Mouse (Mus musculus) neural tube, embryonic 14.5 days (tissue): ENCODE results near the gene Pla2g2c. TPM values are rescaled to one million over a fixed set of nuclear protein-coding genes. Genes with fewer than 3 reads are reported as not detected.

Source experiments
- polyA plus RNA-seq: library from polyadenylated mRNA; unstranded; fragments of >200 nt; fragmentation: Nextera tagmentation; extraction: Ambion mirVana; gene quantifications from 2 replicates; pipeline ENCODE4 v1.2.1, GENCODE M21; 2014

Gene Pla2g2c
- polyA plus RNA-seq, 1 experiment from 2014 or later = 0.35 TPM

Other genes with a start within 250 kb of the Pla2g2c start
- 0.59 and 0.80 TPM in 2 replicates for gene Vwa5b1, start 88.9 kb upstream of the Pla2g2c start, polyA plus RNA-seq
- gene Ubxn10, start 12.4 kb downstream of the Pla2g2c start, polyA plus RNA-seq = 2.7 and 3.0 TPM in 2 replicates
- gene Pla2g2f, start 32.8 kb downstream of the Pla2g2c start, polyA plus RNA-seq = not detected in 2 replicates
- 1.6 and 2.6 TPM in 2 replicates for gene Pla2g2d, start 50.9 kb downstream of the Pla2g2c start, polyA plus RNA-seq
- 0.35 TPM in 1 of 2 replicates, not detected in the other for gene Pla2g5, start 138.7 kb downstream of the Pla2g2c start, polyA plus RNA-seq
- gene Gm13030, start 149.2 kb downstream of the Pla2g2c start, polyA plus RNA-seq = not detected in 2 replicates
- gene Pla2g2e, start 153.2 kb downstream of the Pla2g2c start, polyA plus RNA-seq = not detected in 2 replicates
- gene Otud3, start 189.2 kb downstream of the Pla2g2c start, polyA plus RNA-seq = 2.6 and 3.3 TPM in 2 replicates
- gene Rnf186, start 242.3 kb downstream of the Pla2g2c start, polyA plus RNA-seq = not detected in 2 replicates
- gene Tmco4, start 248.1 kb downstream of the Pla2g2c start, polyA plus RNA-seq = 1.1 TPM in 2 replicates